Mouse (Mus musculus) forebrain, embryonic 14.5 days (tissue): ENCODE measurements around the gene Lamc1. TPM values are rescaled to one million over a fixed set of nuclear protein-coding genes. Genes with fewer than 3 reads are reported as not detected.

Experiments
- ATAC-seq: fragments of 200-750 bp; cut with Nextera tagmentation; 2 replicates; pipeline ENCODE4 v1.8.0; 2017; ENCODE audit warnings: mild to moderate bottlenecking, moderate library complexity
- DNase-seq: peaks from one replicate; pipeline ENCODE4 v3.0.0-alpha.2; 2015; ENCODE audit warnings: low spot score
- H3K27ac ChIP-seq: fragments of 300-500 bp; sonication (generic); 2 replicates; pipeline ENCODE4 v1.5.1; 2014; ENCODE audit warnings: low read depth, mild to moderate bottlenecking, control low read depth, low read length, moderate library complexity
- H3K27me3 ChIP-seq: fragments of 300-500 bp; sonication (generic); replicated peaks from 2 replicates; pipeline ENCODE4 v1.6.1; 2014; ENCODE audit warnings: low read length, control low read depth, mixed read lengths; ENCODE audit not compliant: control insufficient read depth, insufficient read depth
- H3K36me3 ChIP-seq: fragments of 300-500 bp; sonication (generic); 2 replicates; pipeline ENCODE4 v1.6.1; 2014; ENCODE audit warnings: low read length, control low read depth; ENCODE audit not compliant: control insufficient read depth, insufficient read depth
- H3K4me1 ChIP-seq: fragments of 300-500 bp; sonication (generic); 2 replicates; pipeline ENCODE4 v1.6.1; 2014; ENCODE audit warnings: antibody characterized with exemption, low read length, control low read depth; ENCODE audit not compliant: control insufficient read depth, insufficient read depth
- H3K4me2 ChIP-seq: fragments of 300-500 bp; sonication (generic); 2 replicates; pipeline ENCODE4 v1.6.1; 2014; ENCODE audit warnings: mild to moderate bottlenecking, control low read depth, low read length
- H3K4me3 ChIP-seq: fragments of 300-500 bp; sonication (generic); 2 replicates; pipeline ENCODE4 v1.5.1; 2014; ENCODE audit warnings: low read depth, low read length, control low read depth
- H3K9ac ChIP-seq: fragments of 300-500 bp; sonication (generic); 2 replicates; pipeline ENCODE4 v1.6.1; 2014; ENCODE audit warnings: mild to moderate bottlenecking, low read length, control low read depth, moderate library complexity
- H3K9me3 ChIP-seq: fragments of 300-500 bp; sonication (generic); replicated peaks from 2 replicates; pipeline ENCODE4 v1.6.1; 2016; ENCODE audit warnings: low read length, control low read depth, mixed read lengths; ENCODE audit not compliant: control insufficient read depth
- WGBS: fragments of 180-500 bp; shearing (Covaris S2); extraction: QIAGEN DNeasy Blood & Tissue Kit; methylation state at CpG from one replicate; pipeline ENCODE4 v1.1.7; 2014; 5-methylcytosine and 5-hydroxymethylcytosine counted together
- polyA plus RNA-seq: library from polyadenylated mRNA; unstranded; fragments of >200 nt; fragmentation: Nextera tagmentation; extraction: Ambion mirVana; gene quantifications from 2 replicates; pipeline ENCODE4 v1.2.1, GENCODE M21; 2014

The Lamc1 gene
- polyA plus RNA-seq, 1 experiment from 2014 or later = 17.2 TPM

GRCm38 (mm10) chr1:153171011-153171410 is 161.6 kb downstream of the Lamc1 start:
- H3K36me3 ChIP-seq = no peaks in the 10 kb centered on the region
- no peak for DNase-seq
- no peak overlapping the region for H3K9ac ChIP-seq
- H3K27me3 ChIP-seq = no peaks in the 10 kb centered on the region
- ATAC-seq = no peak
- no peaks in the 10 kb centered on the region for H3K9me3 ChIP-seq
- H3K27ac ChIP-seq = no peak overlapping the region
- no peaks in the 10 kb centered on the region for H3K4me1 ChIP-seq
- no peak overlapping the region for H3K4me2 ChIP-seq
- WGBS = 84% methylated on average over 10 of the region's 10 CpGs
- no peak overlapping the region for H3K4me3 ChIP-seq

Other genes with a start within 250 kb of the Lamc1 start
- 0.70 and 1.1 TPM in 2 replicates for gene Lamc2, start 146.3 kb downstream of the Lamc1 start, polyA plus RNA-seq
- gene Shcbp1l, start 92.4 kb upstream of the Lamc1 start, polyA plus RNA-seq = 0.15 and 0.23 TPM in 2 replicates
- 32.9 and 42.0 TPM in 2 replicates for gene Dhx9, start 154.9 kb upstream of the Lamc1 start, polyA plus RNA-seq
- gene Npl, start 217.3 kb upstream of the Lamc1 start, polyA plus RNA-seq = 9.8 and 10.1 TPM in 2 replicates